Mouse (Mus musculus) olfactory bulb, adult 2 months (tissue): ENCODE results near the gene Rassf4.

Experiments used
- CTCF ChIP-seq: fragments of 200-500 bp; IDR thresholded peaks from 2 replicates; pipeline ENCODE4 v1.5.1; 2012; ENCODE audit warnings: low read depth, mild to moderate bottlenecking, low read length, moderate library complexity; ENCODE audit not compliant: insufficient read depth
- POLR2A ChIP-seq: fragments of 200-500 bp; IDR thresholded peaks from 2 replicates; pipeline ENCODE4 v1.6.1; 2012; ENCODE audit warnings: mild to moderate bottlenecking, low read depth, low read length, moderate library complexity; ENCODE audit not compliant: insufficient read depth

DNA sequence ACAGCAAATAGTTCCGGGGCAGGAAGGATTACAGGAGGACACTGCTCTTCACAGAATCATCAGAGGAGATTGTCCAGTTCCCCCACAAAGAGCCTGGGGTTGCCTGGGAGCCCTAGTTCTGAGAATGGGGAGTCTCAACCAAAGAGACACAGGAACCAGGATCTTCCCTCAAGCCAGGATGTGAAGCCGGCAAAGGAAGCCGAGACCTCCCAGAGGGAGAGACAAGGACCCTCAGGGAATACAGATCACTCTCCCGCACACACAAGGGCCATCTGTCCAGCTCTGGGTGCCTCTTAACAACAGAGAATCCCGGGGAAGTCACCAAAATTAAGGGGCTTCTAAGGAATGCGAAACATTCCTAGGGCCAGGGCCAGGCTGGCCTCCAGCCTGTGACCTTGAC is 3.6 kb upstream of the Rassf4 start:
- TF ChIP-seq CTCF (no peak), POLR2A (no peak)
